Mouse (Mus musculus) cerebellum, postnatal 25 days (tissue): ENCODE measurements around the gene Irak1.

Source experiments
- DNase-seq, 2 experiments: peaks; one replicate each; pipeline ENCODE4 v3.0.0; 2021; ENCODE audit warnings: mixed read lengths in 2 of 2

The Irak1 gene

GRCm38 (mm10) chrX:73965307-73965706 is 58.4 kb downstream of the Irak1 start:
- peak; percentile 35 to 67 for DNase-seq

- peak in 1 of 2 experiments; percentile 7 for DNase-seq
Observed at GRCm38 (mm10) chrX:73964363-73964762, 59.4 kb downstream of the Irak1 start.
